Mouse (Mus musculus): ENCODE results near the gene Gli1. TPM values are rescaled to one million over a fixed set of nuclear protein-coding genes. Genes with fewer than 3 reads are reported as not detected.

The Gli1 gene
- total RNA-seq, 4 experiments from 2014 or later = 2.7 to 4.0 (median 3.7) TPM

DNA sequence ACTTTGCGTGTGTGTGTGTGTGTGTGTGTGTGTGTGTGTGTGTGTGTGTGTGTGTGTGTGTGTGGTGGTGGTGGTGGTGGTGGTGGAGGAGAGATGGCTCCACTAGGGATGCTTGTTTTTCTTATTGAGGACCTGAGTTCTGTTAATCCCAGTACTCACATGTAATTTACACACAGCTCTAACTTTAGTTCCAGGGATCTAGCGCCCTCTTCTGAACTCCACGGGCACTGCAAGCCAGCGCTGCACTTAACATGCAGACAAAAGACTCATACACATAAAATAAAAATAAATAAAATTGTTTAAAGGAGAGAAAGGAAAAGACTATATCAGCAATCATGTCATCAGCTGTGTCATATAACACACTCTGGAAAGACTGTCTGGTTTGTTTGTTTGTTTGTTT, 7.2 kb upstream of the Gli1 start:
- no peak for DNase-seq (ENCODE audit: low spot score in 2 of 2)

DNA sequence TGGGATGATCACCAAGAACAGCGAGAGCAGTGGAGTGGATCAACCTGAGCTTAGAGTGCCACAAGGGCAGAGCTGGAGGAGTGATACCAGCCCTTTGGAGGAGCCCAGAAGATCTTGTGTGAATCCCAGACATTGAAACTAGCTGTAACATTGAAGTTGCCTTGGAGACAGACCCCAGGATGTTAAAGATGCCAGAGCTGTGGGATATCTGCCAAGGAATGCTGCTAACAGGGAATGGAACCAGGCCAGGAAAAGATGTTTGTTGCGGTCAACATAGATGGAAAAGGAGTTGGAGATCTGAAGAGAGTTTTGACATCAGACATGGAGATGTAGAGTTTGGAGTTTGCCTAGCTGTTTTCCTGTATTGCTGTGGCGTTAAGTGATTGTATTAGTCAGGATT, 4.4 kb upstream of the Gli1 start:
- DNase-seq (ENCODE audit: low spot score in 2 of 2) = no peak

GRCm38 (mm10) chr10:127343029-127343428, 1.3 kb upstream of the Gli1 start:
- DNase-seq (ENCODE audit: low spot score in 2 of 2) = no peak

DNA sequence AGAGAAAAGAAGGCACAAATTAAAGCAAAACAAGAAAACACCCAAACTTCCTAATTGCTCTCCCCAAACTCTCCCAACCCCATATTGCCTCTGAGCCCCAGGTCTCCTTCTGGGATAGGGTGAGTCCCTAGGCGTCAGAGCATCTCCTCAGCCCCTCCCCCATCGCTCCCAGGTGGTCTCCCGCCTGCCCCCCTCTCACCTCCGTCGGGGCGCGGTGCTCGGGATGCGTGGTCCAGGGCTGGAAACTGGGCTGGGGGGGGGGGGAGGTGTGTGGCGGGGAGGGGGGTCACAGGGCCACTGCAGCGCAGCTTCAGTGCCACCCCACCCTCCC, 449 bp downstream of the Gli1 start:
- no peak for DNase-seq (ENCODE audit: low spot score in 2 of 2)

DNA sequence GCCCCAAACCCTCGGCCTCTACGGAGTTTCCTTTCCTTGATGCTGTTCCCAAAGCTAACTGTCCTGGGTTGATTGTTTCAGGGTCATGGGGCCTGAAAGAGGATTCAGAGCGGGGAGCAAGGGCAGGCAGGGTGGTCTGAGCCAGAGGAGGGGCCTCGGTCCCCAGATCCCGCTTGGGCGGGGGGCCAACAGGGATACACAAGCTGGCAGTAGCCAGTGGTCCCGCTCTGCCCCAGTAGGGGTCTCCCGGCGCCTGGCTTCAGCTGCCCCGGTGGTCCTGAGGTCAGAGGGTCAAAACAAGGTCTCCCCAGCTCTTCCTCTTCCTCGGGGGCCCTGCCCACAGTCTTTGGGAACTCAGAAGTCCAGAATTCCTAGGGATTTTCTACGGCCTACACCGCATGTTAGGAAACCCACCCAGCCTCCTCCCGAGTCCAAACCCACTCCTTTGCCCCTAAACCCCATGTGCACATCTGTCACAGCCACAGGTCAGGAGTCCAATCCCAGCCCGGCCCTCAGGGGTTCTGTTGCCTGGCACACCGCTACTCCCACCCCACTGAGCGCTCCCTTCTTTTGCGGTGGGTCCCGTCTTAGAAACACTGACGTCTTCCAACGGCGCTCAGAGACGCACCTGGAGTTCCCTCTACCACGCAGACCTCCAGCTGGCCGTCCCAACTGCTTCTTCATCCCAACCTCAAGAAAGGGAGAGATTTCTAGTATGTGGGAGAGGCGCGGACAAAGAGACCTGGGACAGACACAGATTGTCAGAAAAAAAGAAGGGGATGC, 1.0 kb downstream of the Gli1 start:
- no peak for DNase-seq (ENCODE audit: low spot score in 2 of 2)

DNA sequence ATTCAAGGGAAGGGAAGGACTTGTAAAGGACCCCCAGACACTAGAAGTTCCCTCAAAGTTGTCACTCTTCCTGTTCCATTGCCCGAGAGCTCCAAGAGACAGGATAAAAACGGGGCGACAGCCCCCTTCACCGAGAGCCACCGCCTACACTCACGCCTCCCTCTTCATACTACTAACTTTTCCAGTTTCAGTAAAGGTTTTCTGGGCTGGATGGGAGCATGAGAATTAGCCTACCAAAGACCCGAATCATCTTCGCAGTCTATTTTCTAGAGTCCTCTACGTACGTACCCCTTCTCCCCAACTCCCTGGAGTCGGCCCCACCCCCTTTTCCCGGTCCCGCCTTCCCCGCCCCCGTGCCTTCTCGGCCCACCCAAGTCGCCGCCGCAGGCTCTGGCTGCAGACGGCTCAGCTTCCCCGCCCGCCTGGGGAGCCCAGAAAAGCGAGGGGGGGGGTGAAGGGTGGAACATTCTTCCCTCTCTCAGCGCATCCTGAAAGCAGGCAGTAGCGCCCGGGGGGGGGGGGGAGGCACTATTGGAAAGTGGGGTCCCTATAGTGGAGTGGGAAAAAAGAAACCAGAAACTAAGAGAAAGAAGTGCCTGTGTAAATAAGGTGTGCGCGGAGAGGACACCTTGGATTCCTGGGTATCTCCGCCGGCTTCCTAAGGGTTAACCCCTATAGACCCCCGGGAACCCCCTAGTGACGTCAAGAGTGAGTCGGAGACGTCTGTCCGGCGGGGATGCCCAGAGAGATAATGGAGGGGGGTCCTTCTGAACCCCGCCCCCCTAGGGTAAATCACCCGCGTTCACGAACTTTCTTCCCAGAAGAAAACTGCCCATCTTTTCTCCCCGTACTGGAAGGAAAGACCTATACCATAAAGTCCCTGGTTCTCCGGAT, 1.8 kb downstream of the Gli1 start:
- no peak for DNase-seq (ENCODE audit: low spot score in 2 of 2)

DNA sequence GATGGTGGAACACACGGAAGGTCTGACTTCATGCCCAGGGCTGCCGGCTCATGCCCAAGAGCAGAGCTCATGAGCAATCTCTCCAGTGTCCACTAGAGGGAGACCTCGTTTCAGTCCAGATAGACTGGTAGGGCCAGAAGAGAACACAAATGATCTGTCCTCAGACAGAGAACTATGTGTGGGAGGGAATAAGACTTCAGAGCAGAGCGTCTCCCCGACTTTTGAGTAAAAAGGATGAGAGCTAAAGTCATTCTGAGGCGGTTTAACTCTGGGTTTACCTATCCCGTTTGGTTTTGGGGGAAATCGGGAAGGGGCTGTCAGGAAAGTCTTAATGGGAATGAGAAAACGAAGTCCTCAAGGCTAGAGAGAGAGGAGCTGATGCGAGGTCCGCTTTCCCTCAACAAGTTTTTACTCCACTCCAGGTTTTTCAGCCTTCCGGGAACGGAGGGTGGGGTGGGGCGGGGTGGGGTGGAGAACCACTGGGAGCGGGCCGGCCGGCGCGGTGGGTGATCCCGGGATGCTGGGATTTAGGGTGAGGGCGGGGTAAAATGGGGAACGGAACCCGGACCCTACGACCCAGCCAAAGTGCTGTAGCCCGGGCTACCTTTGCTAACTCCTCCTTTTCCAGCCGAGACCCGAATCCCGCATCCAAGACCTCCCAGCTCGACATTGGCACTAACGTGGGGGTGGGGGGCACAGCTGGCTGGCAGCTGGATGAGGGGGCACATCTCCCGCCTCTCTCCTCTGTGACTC, 2.7 kb downstream of the Gli1 start:
- DNase-seq (ENCODE audit: low spot score in 2 of 2) = peak; percentile 79 to 89

DNA sequence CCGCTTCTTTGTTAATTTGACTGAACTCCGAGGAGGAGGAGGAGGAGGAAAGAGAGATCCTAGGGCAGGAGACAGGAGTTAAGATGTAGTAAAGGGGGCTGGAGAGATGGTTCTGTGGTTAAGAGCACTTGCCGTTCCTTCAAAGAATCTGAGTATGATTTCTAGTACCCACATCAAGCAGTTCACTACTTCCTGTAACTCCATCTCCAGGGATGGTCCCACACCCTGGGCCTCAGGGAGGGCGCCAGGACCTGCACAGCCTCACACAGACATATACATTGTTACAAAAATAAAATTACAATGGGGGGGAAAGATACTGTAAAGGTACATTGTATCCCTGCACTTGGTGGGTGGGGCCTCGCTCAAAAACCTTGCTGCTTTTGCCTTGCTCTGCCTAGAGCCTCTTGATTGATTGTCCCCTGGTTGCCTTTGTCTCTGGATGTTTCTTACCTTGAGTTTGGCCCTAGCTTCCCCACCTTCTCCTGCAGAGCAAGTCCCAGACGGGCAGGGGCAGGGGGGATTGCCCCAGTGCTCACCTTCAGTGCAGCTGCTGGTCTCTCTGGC, 4.2 kb downstream of the Gli1 start:
- no peak for DNase-seq (ENCODE audit: low spot score in 2 of 2)

DNA sequence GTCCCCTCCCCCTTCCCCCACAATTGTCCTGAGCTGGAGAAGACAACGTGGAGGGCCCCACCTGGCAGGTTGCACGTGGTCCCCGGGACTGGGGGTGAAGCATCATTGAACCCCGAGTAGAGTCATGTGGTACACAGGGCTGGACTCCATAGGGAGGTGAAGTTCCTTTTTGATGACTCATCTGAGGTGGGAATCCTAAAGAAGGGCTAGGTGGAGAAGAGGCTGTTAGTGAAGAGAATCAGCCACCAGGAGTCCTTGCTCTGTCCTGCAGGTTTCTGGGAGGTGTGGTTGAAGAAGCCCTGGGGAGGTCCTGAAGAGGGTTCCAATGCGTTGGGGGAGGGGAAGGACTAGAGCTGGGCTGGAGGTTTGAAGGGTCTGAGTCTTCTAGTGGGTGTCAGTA, 4.8 kb downstream of the Gli1 start:
- DNase-seq (ENCODE audit: low spot score in 2 of 2) = no peak

- DNase-seq (ENCODE audit: low spot score in 2 of 2) = no peak
Measured at GRCm38 (mm10) chr10:127335271-127335670, 6.5 kb downstream of the Gli1 start.

DNA sequence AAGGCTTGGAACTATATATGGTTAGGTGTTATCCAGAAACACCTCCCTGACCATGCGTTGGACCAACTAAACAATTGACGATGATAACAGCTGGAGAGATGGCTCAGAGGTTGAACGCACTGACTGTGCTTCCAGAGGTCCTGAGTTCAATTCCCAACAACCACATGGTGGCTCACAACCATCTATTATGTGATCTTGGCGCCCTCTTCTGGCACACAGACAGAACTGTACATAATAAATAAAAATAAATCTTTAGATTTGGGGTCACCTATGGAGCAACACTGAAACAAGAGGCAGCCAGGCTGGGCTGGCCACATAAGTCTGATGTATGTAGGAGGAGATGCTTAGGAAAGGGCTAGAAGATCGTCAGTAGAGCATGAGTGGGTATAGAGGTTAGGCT, 8.6 kb downstream of the Gli1 start:
- DNase-seq (ENCODE audit: low spot score in 2 of 2) = no peak

DNA sequence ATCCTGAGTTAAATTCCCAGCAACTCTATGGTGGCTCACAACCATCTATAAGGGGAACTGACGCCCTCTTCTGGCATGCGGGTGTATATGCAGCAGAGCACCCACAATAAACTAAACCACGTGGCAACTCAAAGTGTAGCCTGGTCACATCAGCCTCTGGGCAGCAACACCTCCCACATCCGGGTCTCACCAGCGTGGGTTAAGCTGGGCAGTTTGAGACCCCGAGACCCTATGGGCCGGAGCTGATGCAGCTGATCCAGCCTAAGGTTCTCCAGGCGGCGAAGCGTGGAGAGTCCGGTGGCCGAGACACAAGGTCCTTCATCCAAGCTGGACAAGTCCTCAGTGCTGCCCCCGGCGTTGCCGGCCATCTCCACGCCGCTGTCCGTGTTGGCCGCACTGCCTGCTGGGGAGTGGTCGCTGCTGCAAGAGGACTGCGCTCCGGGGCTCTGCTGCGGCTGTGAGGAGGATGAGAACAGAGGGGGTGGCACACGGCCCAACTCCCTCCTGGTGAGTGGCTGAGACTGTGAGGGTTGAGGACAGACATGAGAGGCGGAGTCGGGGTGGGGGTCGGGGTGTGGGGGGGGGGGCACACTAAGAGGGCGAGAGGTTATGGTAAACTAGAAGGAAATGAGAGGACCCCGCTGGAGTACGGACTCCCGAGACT, 9.4 kb downstream of the Gli1 start:
- DNase-seq (ENCODE audit: low spot score in 2 of 2) = no peak

DNA sequence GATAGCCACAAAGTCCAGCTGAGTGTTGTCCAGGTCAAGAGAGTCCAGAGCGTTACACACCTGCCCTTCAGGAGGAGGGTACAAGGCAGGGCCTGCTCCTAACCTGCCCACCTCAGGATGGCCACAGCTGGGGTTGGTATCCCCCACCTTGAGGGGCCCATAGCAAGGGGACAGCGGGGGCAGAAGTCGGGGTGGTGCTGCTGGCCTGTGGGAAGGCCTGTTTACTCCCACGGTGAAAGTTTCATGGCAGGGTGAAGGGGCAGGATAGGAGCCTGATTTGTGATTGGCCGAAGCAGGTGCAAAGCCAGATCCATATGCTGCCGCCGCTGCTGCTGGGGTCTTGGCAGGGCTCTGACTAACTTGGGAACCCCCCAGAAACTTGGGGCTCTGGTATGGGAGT, 11.6 kb downstream of the Gli1 start:
- DNase-seq (ENCODE audit: low spot score in 2 of 2) = no peak

- no peak for DNase-seq (ENCODE audit: low spot score in 2 of 2)
Measured at GRCm38 (mm10) chr10:127327461-127328145, 14.2 kb downstream of the Gli1 start.

DNA sequence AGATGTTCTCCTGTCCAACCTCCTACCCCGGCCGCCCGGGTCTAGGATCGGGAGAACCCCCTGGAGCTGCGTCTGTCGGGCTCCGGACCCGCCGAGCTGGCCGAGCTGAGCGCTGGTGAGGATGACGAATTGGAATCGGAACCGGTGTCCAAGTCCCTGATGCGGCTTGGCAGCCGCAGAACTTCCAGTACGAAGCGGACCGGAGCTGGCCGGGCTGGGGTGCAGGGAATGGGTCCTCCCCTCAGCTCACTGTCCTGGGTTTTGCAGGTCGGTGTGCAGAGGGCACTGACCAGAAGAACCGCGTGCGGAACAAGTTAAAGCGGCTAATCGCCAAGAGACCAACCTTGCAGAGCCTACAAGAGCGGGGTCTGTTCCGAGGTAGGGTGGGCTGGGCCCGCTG, 14.9 kb downstream of the Gli1 start:
- no peak for DNase-seq (ENCODE audit: low spot score in 2 of 2)

- DNase-seq (ENCODE audit: low spot score in 2 of 2) = no peak
Measured at GRCm38 (mm10) chr10:127326017-127326801, 15.6 kb downstream of the Gli1 start.

- DNase-seq (ENCODE audit: low spot score in 2 of 2) = no peak
Measured at GRCm38 (mm10) chr10:127325454-127326016, 16.2 kb downstream of the Gli1 start.

GRCm38 (mm10) chr10:127324495-127324894, 17.3 kb downstream of the Gli1 start:
- DNase-seq (ENCODE audit: low spot score in 2 of 2) = no peak

GRCm38 (mm10) chr10:127323131-127323855, 18.5 kb downstream of the Gli1 start:
- no peak for DNase-seq (ENCODE audit: low spot score in 2 of 2)
